Mouse (Mus musculus): ENCODE data around the gene Nek9. TPM values are rescaled to one million over a fixed set of nuclear protein-coding genes. Genes with fewer than 3 reads are reported as not detected.
"Not testable (repeated sequence)": the region's sequence is repeated elsewhere in the genome, so short reads cannot be mapped to it uniquely, and the experiment has no call there.

The Nek9 gene
- total RNA-seq, 2 experiments from 2014 or later, result 35.7 to 36.3 TPM

DNA sequence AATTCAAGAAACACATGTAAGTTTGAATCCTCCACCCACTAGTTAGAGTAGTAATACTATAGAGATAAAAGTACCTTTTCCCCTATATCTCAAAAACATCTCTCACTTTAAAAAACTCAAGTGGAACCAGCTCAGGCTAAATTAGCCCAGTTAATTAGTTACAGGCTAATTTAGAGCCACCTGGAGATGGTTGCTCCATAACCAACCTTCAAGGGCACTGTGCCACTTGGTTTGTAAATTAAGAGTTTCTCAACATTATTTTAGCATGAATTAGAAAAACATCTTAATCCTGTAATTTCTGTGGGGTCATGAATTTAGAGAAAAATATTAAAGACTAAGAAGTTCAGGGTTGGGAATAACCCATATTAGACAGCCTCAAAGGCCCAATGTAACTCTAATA is 47.6 kb downstream of the Nek9 start:
- no peak for DNase-seq (ENCODE audit: low spot score in 2 of 2)

DNA sequence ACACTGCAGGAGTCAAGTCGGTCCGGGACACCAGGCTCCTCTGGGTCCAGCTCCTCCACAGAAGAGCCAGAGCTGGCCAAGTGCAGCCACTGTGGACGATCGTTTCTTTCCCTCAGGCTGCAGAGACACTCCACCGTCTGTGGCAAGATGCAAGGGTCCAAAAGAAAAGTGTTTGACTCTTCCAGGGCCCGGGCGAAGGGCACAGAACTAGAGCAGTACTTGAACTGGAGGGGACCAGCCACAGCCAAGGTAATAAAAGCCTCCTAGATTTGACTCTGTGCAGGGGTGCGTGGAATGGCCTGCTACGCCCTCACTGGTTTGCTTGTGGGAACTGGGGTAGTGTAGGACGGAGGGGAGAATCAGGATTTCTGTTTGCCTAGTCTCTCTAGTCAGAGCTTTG is 48.5 kb downstream of the Nek9 start:
- DNase-seq (ENCODE audit: low spot score in 2 of 2), result no peak

DNA sequence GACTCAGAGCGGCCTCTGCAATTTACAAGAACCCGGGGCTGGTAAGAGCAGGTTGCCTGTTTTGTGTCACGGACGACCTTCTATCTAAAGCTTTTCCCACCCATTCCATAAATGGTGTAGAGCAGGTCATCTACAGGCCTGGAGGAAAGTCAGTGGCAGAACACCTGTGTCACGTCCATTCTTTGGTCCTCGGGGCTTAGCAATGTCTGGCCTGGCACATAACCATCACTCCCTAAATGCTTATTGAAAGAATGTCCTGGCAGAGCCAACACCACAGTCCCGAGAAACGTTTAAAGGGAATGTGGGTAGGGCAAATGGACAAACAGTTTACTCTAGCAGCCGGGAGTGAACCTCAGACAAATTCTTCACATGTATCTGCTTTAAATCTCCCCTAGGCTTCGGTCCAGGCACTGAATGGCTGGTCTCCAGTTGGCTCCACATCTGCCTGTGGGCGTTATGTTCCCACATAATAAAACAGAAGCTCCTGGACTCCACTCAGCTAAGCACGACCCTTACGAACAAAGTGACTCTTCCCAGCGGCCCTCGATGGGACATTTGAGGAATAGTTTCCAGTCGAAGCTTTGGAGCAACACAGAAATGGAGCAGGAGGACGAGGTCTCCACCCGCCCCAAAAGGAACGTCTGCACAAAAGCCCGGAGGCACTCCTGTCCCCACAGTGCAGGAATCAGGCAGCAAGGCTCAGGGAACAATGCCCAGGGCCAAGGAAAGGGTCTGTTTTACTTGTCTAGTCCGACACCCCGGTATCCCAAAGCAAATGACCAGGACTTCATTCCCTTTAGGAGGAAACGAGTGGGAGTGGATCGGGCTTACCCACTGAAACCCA is 49.8 kb downstream of the Nek9 start:
- DNase-seq (ENCODE audit: low spot score in 2 of 2), result peak in 1 of 2 experiments; percentile 27

DNA sequence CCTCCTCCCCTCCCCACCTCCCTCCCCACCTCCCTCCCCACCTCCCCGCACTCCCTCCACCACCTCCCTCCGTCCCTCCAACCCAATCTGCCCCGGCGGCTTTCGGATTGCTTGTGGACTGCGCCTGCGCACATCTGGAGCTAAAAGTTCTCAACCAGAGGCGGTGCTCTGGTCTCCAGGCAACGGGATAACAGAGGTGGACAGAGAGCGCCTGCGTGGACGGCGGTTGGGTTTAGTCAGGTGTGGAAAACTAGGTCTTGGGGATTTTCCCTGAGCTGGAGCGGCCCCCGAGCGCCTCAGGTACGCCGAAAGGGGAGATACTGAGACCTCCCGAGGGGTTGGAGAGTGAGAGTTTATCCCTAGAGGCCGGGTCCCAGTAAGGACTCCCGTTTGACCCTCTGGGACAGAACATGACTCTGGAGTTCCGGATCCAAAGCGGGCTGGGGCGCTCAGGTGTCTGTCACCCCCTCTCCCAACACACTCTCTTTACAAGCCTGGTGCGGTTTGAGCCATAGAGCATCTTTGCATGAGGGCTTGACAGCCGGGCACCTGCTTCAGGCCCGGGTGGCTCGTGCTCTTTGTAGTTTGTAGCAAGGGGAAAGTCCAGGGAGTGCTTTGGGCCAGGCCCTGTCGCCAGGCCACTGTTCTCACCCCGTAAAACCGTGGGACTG is 50.5 kb downstream of the Nek9 start, which contains the start of gene Zc2hc1c:
Gene Zc2hc1c (plus strand): TSS at position 106 of the 671 bp plus-strand sequence.
- DNase-seq (ENCODE audit: low spot score in 2 of 2), result peak; percentile 82 to 85

DNA sequence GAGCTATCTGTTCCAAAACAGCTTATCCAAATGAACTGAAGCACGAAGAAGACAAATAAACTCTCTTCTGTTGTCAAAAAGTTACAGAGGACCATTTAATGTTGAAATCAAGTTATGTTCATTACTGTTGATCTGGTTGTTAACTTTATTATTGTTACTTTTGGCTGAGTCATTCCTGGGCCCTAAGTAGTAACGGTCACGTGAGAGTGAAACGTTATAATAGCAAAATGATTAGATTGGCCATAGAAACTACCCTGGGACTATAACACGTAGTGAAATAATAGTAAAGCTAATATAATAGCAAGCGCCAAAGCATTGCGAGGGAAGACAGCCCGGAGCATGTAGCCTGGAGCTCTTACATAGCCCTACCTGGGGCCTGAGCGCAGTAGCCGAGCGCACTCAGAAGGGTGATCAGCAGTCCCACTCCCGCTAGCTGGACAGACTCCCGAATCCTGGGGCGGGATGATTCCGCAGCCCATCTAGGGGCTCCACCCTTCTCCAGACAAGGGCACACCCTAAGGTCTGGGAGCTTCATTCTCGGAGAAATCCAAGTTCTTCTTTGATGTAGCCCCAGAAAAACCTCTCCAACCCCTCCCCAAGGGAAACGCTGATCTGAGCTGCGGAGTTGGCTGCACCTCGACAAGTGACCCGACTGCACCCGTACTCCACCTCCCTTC is 51.2 kb downstream of the Nek9 start, which contains the start of gene Acyp1:
Gene Acyp1 (minus strand): TSS at position 630 of the 677 bp plus-strand sequence.
- no peak for DNase-seq (ENCODE audit: low spot score in 2 of 2)

DNA sequence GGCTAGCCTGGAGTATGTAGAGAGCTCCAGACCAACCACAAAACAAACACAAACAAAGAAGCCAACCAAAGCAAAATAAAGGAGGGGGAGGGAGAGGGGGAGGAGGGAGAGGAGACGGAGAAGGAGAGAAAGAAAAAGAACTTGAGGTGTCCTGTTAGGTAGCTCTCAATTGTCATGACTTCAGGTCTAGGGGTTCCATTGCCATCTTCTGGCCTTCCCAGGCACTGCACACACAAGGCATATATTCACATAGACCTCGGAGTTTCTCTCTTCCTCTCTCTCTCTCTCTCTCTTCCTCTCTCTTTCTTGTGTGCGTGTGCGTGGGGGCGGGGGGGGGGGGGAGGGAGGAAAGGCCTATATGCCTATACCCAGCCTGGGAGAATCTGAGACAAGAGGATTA is 52.2 kb downstream of the Nek9 start:
- DNase-seq (ENCODE audit: low spot score in 2 of 2), result no peak

DNA sequence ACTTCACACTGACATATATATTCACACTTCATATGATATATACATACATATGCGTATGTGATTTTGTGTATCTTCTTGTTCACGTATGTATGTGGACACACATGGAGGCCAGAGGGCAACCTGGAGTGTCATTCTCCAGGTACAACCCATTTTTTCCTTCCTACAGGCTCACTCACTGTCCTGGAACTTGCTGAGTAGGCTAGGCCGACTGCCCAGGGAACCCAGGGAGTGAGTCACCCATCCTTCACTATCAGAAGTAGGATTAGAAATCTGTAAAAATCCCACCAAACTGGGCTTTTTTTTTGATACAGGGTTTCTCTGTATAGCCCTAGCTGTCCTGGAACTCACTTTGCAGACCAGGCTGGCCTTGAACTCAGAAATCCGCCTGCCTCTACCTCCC is 54.2 kb downstream of the Nek9 start:
- no peak for DNase-seq (ENCODE audit: low spot score in 2 of 2)

DNA sequence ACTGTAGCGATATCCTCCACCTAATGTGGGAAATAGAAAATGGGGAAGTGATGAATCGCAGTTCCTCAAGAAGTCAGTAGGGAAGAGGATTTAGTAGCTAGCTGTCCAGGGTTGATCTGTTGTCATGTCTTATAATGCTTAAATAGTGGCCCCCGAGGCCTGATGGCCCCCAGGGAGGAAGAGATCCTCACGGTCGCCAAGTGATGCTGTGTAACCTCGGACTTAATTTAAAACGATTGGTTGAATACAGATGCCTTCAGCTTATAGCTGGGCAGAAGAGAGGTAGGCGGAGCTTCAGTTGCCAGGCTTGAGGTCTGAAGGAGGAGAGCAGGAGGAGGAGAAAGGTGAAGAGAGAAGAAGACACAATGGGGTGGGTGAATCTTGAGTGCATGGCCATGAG is 54.8 kb downstream of the Nek9 start:
- no peak for DNase-seq (ENCODE audit: low spot score in 2 of 2)

DNA sequence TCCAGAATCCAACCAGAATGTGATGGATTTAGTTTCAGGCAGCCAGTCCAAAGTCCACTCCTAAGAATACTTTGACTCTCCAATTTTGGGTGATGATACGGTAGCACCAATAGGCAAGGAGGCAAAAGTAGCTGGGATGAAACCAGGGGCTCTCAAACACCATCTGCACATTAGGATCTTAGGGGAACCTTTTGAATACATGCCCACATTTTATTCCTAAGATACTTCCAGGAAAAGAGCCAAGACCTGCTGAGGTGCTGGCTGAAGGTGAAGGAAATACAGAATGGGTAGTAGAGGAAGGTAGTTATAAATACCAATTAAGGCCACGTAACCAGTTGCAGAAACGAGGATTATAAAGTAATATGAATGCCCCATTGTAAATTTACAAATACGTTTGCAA is 57.4 kb downstream of the Nek9 start:
- DNase-seq (ENCODE audit: low spot score in 2 of 2), result not testable (repeated sequence)

DNA sequence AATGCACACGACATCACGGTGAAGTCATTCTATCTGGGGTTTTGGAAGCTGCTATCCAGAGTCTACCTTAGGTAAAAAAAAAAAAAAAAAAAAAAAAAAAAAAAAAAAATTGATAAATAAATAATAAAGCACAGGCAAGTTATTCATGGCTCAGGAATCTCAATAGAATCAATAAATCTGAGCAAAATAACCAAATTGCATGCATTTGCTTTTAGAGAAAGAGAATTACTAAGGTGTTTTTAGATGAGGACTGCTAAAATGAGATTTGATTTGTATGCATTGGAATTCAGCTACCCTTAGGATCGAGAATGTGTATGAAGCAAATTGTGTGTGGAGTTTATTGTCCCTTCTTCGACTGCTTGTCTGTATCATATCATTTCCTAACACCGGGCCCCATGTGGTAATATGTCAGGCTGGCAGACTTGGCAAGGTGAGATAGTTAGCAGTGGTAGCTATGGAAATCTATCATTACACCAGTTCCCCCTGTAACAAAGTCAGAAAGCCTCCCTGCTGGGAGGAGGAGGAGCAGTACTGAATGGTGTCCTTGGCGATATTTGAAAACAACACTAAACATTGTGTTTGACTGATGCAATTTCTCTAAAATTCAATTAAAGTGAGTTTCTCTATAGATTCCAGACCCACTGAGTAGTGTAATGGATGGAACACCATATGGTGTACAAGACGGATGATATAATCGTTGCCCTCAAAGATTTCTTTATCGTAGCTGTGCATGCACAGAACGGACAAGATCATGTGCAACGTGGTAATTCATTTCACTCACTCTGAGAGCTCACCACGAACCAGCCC is 58.1 kb downstream of the Nek9 start:
- DNase-seq (ENCODE audit: low spot score in 2 of 2), result no peak

DNA sequence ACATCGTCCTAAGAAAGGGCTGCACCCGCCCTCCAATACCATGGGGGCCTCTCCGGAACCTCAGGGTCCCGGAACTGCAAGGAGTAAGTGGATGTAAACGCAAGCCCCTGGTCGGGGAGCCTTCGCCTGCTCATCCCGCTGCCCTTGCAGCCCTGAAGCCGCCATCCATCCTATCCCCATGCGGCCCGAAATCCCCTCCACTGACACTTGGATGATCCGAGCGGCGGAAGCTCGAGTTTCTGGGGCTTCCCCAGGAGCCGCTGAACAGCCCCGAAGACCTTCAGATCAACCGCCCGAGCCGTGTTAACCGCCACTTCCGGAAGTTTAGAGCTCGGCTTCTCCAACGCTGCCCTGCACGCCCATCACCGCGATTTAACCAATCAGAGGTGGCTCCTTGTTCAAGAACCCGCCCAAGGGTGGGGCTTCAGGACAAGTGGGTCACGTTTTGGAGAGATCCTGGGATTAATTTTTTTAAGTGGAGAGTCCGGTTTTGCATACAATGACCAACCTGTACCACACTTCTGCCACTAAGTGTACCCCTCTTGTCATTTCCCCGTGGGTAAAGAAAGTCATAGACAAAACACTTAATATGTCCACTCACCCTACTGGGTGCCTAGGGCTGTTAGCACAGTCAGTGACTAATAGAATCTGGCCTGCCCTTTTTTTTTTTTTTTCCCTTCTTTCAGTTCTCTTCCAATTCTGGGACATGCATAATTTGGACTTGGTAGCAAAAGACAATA is 58.9 kb downstream of the Nek9 start:
- peak; percentile 97 to 98 for DNase-seq (ENCODE audit: low spot score in 2 of 2)

DNA sequence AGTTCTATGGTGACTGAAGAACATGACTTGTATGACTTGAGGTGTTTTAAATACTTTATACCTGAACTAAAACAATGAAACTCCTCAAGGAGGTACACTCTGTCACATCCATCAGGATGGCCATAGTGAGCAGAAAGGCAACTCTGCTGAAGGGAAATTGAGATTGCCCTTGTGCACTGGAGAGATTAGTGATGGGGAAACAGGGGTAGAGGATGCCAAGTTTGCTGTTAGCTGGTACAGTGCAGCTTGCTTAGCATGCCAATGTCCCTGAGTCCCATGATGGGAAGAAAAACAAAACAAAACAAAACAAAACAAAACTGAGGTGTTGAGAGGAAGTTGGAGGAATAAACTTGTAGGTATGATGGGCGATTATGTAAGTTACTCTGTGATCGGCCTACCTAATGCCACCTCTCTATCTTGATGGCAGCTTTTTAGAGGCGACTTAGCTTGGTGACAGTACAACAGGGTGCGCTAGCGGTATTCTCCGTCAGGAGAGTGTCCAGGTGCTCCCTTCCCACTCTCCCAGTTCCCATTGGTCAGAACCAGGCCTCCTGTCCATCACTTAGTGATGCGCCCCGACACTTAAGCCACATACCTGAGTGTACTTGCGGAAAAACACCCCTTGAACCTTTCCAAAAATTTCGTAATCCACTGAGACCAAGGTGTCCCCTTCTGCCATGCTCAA is 59.6 kb downstream of the Nek9 start:
- DNase-seq (ENCODE audit: low spot score in 2 of 2), result no peak

DNA sequence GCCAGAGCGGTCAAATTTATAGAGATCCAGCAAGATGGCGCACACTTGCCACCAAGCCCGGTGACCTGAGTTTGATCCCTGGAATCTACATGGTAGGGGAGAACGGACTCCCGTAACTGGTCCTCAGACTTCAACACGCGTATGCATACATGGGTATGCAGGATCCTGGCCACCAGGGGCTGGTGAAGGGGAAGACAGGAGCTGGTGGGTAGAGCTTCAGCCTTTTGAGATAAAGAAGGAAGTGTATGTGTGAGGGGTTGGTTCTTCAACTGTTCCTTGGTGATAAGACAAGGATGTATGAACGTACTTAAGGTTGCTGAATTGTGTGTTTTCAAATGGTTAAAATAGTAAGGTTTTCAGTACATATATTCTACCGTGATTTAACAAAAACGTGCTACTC is 60.2 kb downstream of the Nek9 start:
- no peak for DNase-seq (ENCODE audit: low spot score in 2 of 2)

DNA sequence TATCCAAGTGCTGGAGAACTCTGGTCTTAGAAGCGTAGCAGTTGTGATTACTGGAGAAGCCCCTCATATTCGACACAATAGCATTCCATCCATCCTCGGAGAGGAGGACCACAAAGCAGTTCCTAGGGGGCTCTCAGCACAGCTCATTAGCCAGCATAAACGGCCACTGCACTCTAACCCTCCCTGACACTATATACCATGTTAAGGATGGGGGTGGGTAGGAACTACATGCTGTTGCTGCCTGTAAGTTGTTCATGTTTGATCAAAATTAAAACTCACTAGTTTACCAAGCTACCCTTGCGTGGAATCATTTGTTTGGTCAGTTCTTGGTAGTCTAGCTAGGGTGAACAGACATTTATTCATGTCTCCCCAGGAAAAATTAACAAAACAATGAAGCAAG is 62.9 kb downstream of the Nek9 start:
- DNase-seq (ENCODE audit: low spot score in 2 of 2), result no peak

DNA sequence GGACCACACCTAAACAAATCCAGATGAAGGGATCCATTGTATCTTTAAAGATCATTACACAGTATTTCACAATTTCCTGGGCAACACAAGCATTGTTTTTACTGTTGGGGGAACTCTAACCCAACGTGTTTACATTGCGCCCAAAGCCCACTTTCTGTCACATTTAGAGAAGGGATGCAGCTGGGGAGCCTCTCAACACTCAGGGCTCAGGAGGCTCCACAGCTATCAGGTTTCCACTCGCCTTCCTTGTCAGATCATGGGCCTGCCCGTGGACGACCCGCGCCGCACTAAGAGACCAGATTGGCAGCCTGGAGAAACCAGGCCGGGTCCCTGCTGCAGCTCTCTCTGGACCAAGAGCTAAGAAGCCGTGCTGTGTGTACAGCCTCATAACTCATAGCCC is 65.7 kb downstream of the Nek9 start:
- no peak for DNase-seq (ENCODE audit: low spot score in 2 of 2)

DNA sequence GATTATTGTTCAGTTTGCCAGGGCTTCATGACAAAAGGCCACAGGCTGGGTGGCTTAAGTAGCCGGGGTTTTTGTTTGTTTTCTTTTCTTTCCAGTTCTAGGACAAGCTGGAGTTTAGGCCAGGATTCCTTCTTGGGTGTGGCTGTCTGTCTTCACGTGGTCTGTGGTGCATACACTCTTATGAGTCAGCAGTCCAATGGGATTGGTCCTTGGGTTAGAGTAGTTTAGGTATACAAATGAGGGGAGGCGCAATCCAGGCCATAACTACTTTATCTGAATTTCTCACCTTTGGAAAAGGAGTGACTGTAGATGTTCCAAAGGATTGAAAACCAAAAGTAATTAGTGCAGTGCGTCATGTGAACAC is 67.3 kb downstream of the Nek9 start:
- DNase-seq (ENCODE audit: low spot score in 2 of 2), result no peak

DNA sequence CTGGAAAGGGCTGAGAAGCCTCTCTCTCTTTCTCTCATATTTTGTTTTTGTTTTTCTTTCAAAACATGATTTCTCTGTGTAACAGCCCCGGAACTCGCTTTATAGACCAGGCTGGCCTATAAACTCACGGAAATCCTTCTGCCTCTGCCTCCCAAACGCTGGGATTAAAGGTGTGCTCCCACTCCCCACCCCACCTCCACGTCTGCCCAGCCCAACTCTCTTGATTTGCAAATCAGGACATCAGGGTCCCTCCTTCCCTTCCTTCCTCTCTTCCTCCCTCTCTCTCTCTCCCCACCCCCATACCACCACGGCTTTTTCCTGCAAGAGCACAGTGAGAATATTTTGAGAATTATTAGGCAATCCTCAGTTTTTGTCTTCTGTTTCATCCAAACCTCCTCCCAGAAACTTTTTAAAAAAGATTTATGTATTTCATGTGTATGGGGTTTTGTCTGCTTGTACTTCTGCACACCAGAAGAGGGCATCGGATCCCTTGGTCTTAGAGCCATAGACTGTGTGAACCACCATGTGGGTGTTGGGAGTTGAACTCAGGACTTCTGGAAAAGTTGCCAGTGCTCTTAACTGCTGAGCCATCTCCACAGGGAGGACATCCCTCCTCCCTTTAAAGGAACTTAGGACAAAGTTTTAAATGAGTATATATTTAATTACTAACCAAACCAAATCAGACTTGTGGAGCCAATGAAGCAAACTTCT is 67.9 kb downstream of the Nek9 start:
- no peak for DNase-seq (ENCODE audit: low spot score in 2 of 2)

DNA sequence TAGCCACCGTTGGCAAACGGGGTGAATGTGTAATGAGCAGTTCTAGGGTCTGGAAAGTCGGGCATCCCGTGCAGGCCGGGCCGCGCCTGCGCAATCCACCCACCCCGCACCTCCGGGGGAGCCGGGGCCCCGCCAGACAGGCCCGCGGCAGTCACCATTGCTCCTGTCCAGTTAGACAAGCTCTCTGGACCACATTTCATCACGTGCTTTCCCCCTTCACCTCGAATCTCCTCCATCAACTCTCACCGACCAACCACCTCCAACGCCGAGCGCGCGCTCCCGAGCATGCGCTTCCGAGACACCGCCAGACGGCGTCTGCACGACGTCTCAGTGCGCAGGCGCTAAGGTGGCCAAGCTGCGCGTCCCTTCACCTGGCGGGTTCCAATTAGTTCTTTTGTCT is 68.8 kb downstream of the Nek9 start, which contains the start of gene Mlh3:
Gene Mlh3 (minus strand): TSS at position 281 of the 400 bp plus-strand sequence.
- DNase-seq (ENCODE audit: low spot score in 2 of 2), result peak; percentile 86 to 92

DNA sequence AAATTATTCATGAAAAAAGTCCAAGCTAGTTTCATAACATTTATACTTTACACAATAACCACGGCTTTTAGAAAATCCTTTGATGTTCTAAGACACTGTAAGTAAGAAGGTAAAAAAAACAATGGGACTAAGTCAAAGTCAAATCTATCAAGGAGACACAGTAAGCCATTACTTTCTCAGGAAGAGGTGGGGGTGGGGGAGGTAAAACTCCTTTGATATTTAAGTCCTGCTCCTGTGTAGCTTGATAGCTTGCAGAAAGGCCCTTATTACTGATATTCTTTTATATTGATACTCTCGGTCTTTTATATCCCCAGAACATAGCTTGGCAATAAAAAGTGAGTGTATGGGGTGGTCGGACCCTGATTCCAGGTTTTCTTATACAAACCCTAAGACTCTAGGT is 69.3 kb downstream of the Nek9 start:
- no peak for DNase-seq (ENCODE audit: low spot score in 2 of 2)

All from left cerebral cortex, adult 18-20 months (tissue).